Comparison of ENCODE assay signal across 15 mouse cellular contexts in genomic region chr13:102487416-102488097, GRCm38 (mm10).
DNase-seq lines count a peak whose midpoint lies in the region; ATAC-seq and TF ChIP-seq lines count a peak whose summit lies in the region.
"Had no signal": no experiment of that assay in that cellular context is flagged by ENCODE, and none has a peak within 500 bp of the region (broad histone marks: within the 10 kb centered on the region; RNA-seq: fewer than 3 reads in every experiment).

No protein-coding gene starts in this region.

- DNase-seq in forebrain, postnatal 0 days: no peak
- peak; percentile 31 for DNase-seq in kidney, postnatal 0 days (ENCODE audit: low spot score)
- no peak for DNase-seq in kidney, adult 11 months
- peak; percentile 39 for DNase-seq in embryonic facial prominence, embryonic 10.5 days (ENCODE audit: low spot score)
- no peak for DNase-seq in midbrain, postnatal 0 days (ENCODE audit: low spot score)
- no peak for DNase-seq in heart, adult 9 months (ENCODE audit: low spot score in 2 of 2)
- no peak for DNase-seq in right cerebral cortex, adult 18-20 months
- DNase-seq: heart, postnatal 4 days; kidney, adult 9 months; thymus, adult 2 months had no signal

- no peak overlapping the region for H3K27ac ChIP-seq in forebrain, embryonic 12.5 days
- H3K27ac ChIP-seq in forebrain, postnatal 0 days (ENCODE audit: low read depth, low read length): no peak overlapping the region
- H3K27ac ChIP-seq in kidney, postnatal 0 days: no peak overlapping the region
- H3K27ac ChIP-seq in embryonic facial prominence, embryonic 10.5 days (replicated peaks): no peak overlapping the region; the same call in 1 of the 2 replicates
- H3K27ac ChIP-seq in midbrain, postnatal 0 days (ENCODE audit: low read depth, low read length): no peak overlapping the region
- H3K27ac ChIP-seq: embryonic facial prominence, embryonic 12.5 days; lung, embryonic 15.5 days had no signal

- no peak overlapping the region for H3K9ac ChIP-seq in forebrain, embryonic 12.5 days
- H3K9ac ChIP-seq in forebrain, postnatal 0 days: no peak overlapping the region
- H3K9ac ChIP-seq in kidney, postnatal 0 days (ENCODE audit: low read depth, low read length): no peak overlapping the region
- no peak overlapping the region for H3K9ac ChIP-seq in midbrain, postnatal 0 days (replicated peaks; ENCODE audit: low read length, poor library complexity, severe bottlenecking)
- H3K9ac ChIP-seq: embryonic facial prominence, embryonic 12.5 days; lung, embryonic 15.5 days had no signal

- H3K27me3 ChIP-seq in forebrain, embryonic 12.5 days: no peaks in the 10 kb centered on the region
- no peaks in the 10 kb centered on the region for H3K27me3 ChIP-seq in forebrain, postnatal 0 days (ENCODE audit: insufficient read depth, low read length)
- no peaks in the 10 kb centered on the region for H3K27me3 ChIP-seq in kidney, postnatal 0 days (ENCODE audit: insufficient read depth, low read length)
- H3K27me3 ChIP-seq in embryonic facial prominence, embryonic 10.5 days (replicated peaks; ENCODE audit: low read depth, poor library complexity, severe bottlenecking): no peaks in the 10 kb centered on the region
- H3K27me3 ChIP-seq in midbrain, postnatal 0 days (ENCODE audit: insufficient read depth, low read length): no peaks in the 10 kb centered on the region
- H3K27me3 ChIP-seq: embryonic facial prominence, embryonic 12.5 days; lung, embryonic 15.5 days had no signal

- WGBS in forebrain, embryonic 12.5 days: 35% methylated on average over 4 of the region's 4 CpGs
- 42% methylated on average over 4 of the region's 4 CpGs for WGBS in forebrain, postnatal 0 days
- WGBS in kidney, postnatal 0 days: 61% methylated on average over 4 of the region's 4 CpGs
- 42% methylated on average over 4 of the region's 4 CpGs for WGBS in embryonic facial prominence, embryonic 10.5 days
- WGBS in midbrain, postnatal 0 days: 41% methylated on average over 4 of the region's 4 CpGs

- no peak overlapping the region for H3K4me3 ChIP-seq in forebrain, embryonic 12.5 days (replicated peaks)
- H3K4me3 ChIP-seq in forebrain, postnatal 0 days (ENCODE audit: low read depth, low read length): no peak overlapping the region
- no peak overlapping the region for H3K4me3 ChIP-seq in kidney, postnatal 0 days (replicated peaks; ENCODE audit: low read depth, low read length)
- H3K4me3 ChIP-seq in embryonic facial prominence, embryonic 10.5 days: no peak overlapping the region
- H3K4me3 ChIP-seq in midbrain, postnatal 0 days (ENCODE audit: low read depth, low read length): no peak overlapping the region
- H3K4me3 ChIP-seq: embryonic facial prominence, embryonic 12.5 days; lung, embryonic 15.5 days had no signal

- no peak for TF ChIP-seq CTCF in forebrain, postnatal 0 days (IDR thresholded peaks at IDR 0.05; ENCODE audit: low read depth)
- no peak for TF ChIP-seq CTCF in kidney, postnatal 0 days (IDR thresholded peaks at IDR 0.05; ENCODE audit: low read depth)
- TF ChIP-seq CTCF in midbrain, postnatal 0 days (IDR thresholded peaks at IDR 0.05): no peak

- H3K4me1 ChIP-seq in forebrain, embryonic 12.5 days: no peaks in the 10 kb centered on the region
- no peaks in the 10 kb centered on the region for H3K4me1 ChIP-seq in forebrain, postnatal 0 days (ENCODE audit: insufficient read depth)
- H3K4me1 ChIP-seq in kidney, postnatal 0 days (replicated peaks; ENCODE audit: insufficient read depth, low read length): no peaks in the 10 kb centered on the region
- H3K4me1 ChIP-seq in embryonic facial prominence, embryonic 10.5 days: 0 out of 2 replicates have a peak, but pooled peaks cover 4% of the 10 kb centered on the region
- no peaks in the 10 kb centered on the region for H3K4me1 ChIP-seq in midbrain, postnatal 0 days (ENCODE audit: insufficient read depth, low read length)
- H3K4me1 ChIP-seq: embryonic facial prominence, embryonic 12.5 days; lung, embryonic 15.5 days had no signal

- no peak overlapping the region for H3K4me2 ChIP-seq in forebrain, embryonic 12.5 days
- no peak overlapping the region for H3K4me2 ChIP-seq in forebrain, postnatal 0 days (ENCODE audit: low read depth)
- H3K4me2 ChIP-seq in kidney, postnatal 0 days (ENCODE audit: low read length): no peak overlapping the region
- H3K4me2 ChIP-seq in midbrain, postnatal 0 days (ENCODE audit: low read depth, low read length, poor library complexity, severe bottlenecking): no peak overlapping the region
- H3K4me2 ChIP-seq: embryonic facial prominence, embryonic 12.5 days; liver, embryonic 11.5 days; lung, embryonic 15.5 days had no signal

- H3K9me3 ChIP-seq in forebrain, embryonic 12.5 days: no peaks in the 10 kb centered on the region
- no peaks in the 10 kb centered on the region for H3K9me3 ChIP-seq in forebrain, postnatal 0 days (ENCODE audit: low read length)
- H3K9me3 ChIP-seq in kidney, postnatal 0 days (replicated peaks; ENCODE audit: low read length): no peaks in the 10 kb centered on the region
- H3K9me3 ChIP-seq in embryonic facial prominence, embryonic 10.5 days: 0 out of 2 replicates have a peak, but pooled peaks cover 2% of the 10 kb centered on the region
- H3K9me3 ChIP-seq in midbrain, postnatal 0 days (ENCODE audit: low read length): no peaks in the 10 kb centered on the region
- H3K9me3 ChIP-seq: embryonic facial prominence, embryonic 12.5 days; lung, embryonic 15.5 days had no signal

- ATAC-seq in forebrain, embryonic 12.5 days (ENCODE audit: low FRiP score): peak; percentile 60; the same call in 1 of the 2 replicates
- no peak for ATAC-seq in forebrain, postnatal 0 days
- no peak for ATAC-seq in kidney, postnatal 0 days (replicated peaks; ENCODE audit: low FRiP score, low read depth)
- ATAC-seq in midbrain, postnatal 0 days (ENCODE audit: low FRiP score): 0 out of 2 replicates have a peak, but pooled peaks have one; percentile 52
- ATAC-seq: inflammation-experienced regulatory T-cells, adult 6 months had no signal

- no peaks in the 10 kb centered on the region for H3K36me3 ChIP-seq in forebrain, embryonic 12.5 days (replicated peaks)
- no peaks in the 10 kb centered on the region for H3K36me3 ChIP-seq in forebrain, postnatal 0 days (ENCODE audit: insufficient read depth)
- no peaks in the 10 kb centered on the region for H3K36me3 ChIP-seq in kidney, postnatal 0 days (ENCODE audit: insufficient read depth, low read length)
- no peaks in the 10 kb centered on the region for H3K36me3 ChIP-seq in embryonic facial prominence, embryonic 10.5 days (replicated peaks)
- no peaks in the 10 kb centered on the region for H3K36me3 ChIP-seq in midbrain, postnatal 0 days (ENCODE audit: insufficient read depth, low read length)
- H3K36me3 ChIP-seq: embryonic facial prominence, embryonic 12.5 days; lung, embryonic 15.5 days had no signal

Comparison
In these comparisons a context has a peak if more than half of its experiments do, and no peak if none do; other contexts are left out.
1. ATAC-seq: peak in forebrain, embryonic 12.5 days (single experiment) and midbrain, postnatal 0 days (single experiment); none in forebrain, postnatal 0 days (single experiment) and kidney, postnatal 0 days (single experiment).
2. DNase-seq: peak in kidney, postnatal 0 days (single experiment) and embryonic facial prominence, embryonic 10.5 days (single experiment); none in forebrain, postnatal 0 days (single experiment), kidney, adult 11 months (single experiment), midbrain, postnatal 0 days (single experiment), heart, adult 9 months (0 of 2) and right cerebral cortex, adult 18-20 months (single experiment).